Comparison of ENCODE assay signal across 8 mouse cellular contexts in the genomic region with DNA sequence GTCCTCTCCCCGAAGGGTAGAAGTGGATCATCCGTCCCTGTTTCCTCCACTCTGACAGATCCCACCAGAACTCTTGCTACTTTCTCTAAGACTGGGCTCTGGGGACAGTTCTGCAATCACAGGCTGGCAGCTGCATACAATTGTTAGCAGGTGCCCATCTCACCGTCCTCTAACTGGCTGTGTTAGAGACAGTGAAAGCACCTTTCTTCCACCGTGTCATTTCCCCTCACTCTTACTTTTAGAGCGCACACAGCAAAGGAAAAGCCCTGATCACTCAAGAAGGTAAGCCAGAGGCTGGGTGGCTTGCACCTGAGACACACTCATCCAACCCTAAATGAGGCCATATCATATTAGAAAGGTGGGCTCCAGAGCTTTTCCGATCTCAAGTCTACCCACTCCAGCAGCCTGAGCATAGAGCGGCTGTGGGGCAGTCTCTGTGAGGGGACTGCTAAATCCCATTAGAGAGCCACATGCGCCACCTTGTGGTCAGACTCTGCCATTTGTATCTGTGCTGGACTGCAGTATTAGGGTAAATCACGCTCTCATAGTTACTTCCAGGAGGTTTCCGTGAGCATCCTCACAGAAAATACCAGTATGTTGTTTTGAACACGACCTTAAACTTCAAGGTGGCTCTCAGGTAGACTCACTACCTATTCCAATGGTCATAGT. TPM values are rescaled to one million over a fixed set of nuclear protein-coding genes. Genes with fewer than 3 reads are reported as not detected.
A peak's percentile ranks its signal among the peaks of the same experiment; 100 is the strongest.
DNase-seq lines count a peak whose midpoint lies in the region; ATAC-seq lines count a peak whose summit lies in the region.

No protein-coding gene starts in this region.

- H3K27ac ChIP-seq in hindbrain, embryonic 13.5 days, result no peak overlapping the region

- H3K4me1 ChIP-seq in hindbrain, embryonic 13.5 days (replicated peaks), result peaks cover 5% of the 10 kb centered on the region; the same call in 1 of the 2 replicates

- H3K9me3 ChIP-seq in hindbrain, embryonic 13.5 days, result no peaks in the 10 kb centered on the region

- peak overlapping the region; percentile 44 for H3K4me2 ChIP-seq in hindbrain, embryonic 13.5 days

- H3K9ac ChIP-seq in hindbrain, embryonic 13.5 days, result peak overlapping the region; percentile 39

- DNase-seq in Muller cell, postnatal 12 days (ENCODE audit: inconsistent ontology term), result peak; percentile 68
- DNase-seq in cerebellum, adult 9-11 months, result peak; percentile 56
- DNase-seq in frontal cortex, postnatal 14 days (ENCODE audit: low spot score in 2 of 2), result peak; percentile 71 to 91
- peak; percentile 88 to 94 for DNase-seq in layer of hippocampus, postnatal 14 days (ENCODE audit: low spot score in 2 of 2)
- peak; percentile 93 for DNase-seq in lung, postnatal 14 days
- peak; percentile 98 for DNase-seq in retina, embryonic 14.5 days (ENCODE audit: low spot score)
- DNase-seq in thymus, postnatal 36 days, result peak; percentile 68 to 71

- H3K36me3 ChIP-seq in hindbrain, embryonic 13.5 days, result no peaks in the 10 kb centered on the region

- 29% methylated on average over 11 of the region's 11 CpGs for WGBS in hindbrain, embryonic 13.5 days

- peak; percentile 97 for ATAC-seq in hindbrain, embryonic 13.5 days (ENCODE audit: low FRiP score)

- no peak overlapping the region for H3K4me3 ChIP-seq in hindbrain, embryonic 13.5 days

- H3K27me3 ChIP-seq in hindbrain, embryonic 13.5 days, result peaks cover 9% of the 10 kb centered on the region; the same call in 1 of the 2 replicates

RNA-seq across cellular contexts. Expression of a gene that starts 27.8 kb away (rescaled TPM):
- polyA plus RNA-seq in hindbrain, embryonic 13.5 days (2015; fragmentation: Nextera tagmentation; extraction: Ambion mirVana), result 0.44 and 0.79 TPM in 2 replicates
- total RNA-seq in layer of hippocampus, postnatal 14 days (2021), result 1 to 10 TPM; 6.6 to 6.8 TPM

RNA-seq across cellular contexts. Expression of a gene that starts 30.2 kb away (rescaled TPM):
- polyA plus RNA-seq in hindbrain, embryonic 13.5 days (2015; fragmentation: Nextera tagmentation; extraction: Ambion mirVana), result not detected in 2 replicates
- not detected for total RNA-seq in layer of hippocampus, postnatal 14 days (2021)
